Mouse (Mus musculus): ENCODE measurements around the gene Dapk3. TPM values are rescaled to one million over a fixed set of nuclear protein-coding genes. Genes with fewer than 3 reads are reported as not detected.

Gene Dapk3
- polyA plus RNA-seq (2015; fragmentation: Nextera tagmentation; extraction: Ambion mirVana) = 59.1 and 61.7 TPM in 2 replicates

DNA sequence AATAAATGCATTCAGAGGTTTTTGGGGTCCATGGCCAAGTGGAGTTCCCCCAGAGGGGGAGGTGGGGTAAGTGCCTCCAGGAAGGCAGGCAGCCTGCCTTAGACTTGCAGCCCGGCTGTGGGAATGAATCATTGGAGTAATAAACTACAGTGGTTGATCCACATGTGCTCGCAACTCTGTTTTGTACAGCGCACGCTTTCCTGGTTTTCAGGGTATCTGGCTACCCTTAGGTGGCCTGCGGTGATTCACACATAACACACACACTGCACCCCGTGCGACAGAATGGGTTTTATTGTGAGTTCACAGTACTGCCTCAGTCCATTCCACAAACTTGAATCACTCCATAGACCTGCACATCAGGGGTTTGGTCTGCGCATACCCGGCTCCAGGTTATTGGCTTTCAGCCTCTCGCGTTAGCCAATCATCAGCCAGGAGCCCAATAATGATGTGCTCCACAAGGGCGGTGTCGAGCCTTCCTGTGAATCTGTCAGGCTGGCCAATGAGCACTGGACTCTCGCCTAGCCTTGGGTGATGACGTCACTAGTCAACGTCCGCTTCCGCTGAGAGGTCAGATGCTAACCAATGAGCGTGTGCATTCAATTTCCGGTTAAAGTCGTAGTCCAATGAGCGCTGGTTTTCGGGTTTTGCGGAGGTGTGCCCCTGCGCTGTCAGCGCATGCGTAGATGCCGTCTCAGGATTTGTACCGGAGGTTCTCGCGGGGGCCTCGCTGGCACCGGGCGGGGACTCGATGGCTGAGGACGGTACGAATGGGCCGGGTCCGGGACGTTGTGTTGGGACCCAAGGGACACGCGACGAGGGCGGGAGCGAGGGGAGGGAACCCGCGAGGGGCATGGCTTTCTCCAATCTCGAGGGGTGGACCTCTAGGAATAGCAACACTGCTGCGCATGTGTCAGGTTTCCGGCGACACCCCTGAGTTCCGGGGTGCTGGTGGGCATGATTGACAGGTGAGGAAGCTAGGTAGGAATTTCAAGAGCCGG, at the start of gene Dapk3:
TSS of gene Dapk3 (plus strand) at position 670 of the 998 bp plus-strand sequence.
- H3K4me1 ChIP-seq (replicated peaks) = peaks cover 48% of the 10 kb centered on the region
- WGBS = 4% methylated on average over 53 of the region's 53 CpGs
- peaks cover 82% of the 10 kb centered on the region for H3K36me3 ChIP-seq

DNA sequence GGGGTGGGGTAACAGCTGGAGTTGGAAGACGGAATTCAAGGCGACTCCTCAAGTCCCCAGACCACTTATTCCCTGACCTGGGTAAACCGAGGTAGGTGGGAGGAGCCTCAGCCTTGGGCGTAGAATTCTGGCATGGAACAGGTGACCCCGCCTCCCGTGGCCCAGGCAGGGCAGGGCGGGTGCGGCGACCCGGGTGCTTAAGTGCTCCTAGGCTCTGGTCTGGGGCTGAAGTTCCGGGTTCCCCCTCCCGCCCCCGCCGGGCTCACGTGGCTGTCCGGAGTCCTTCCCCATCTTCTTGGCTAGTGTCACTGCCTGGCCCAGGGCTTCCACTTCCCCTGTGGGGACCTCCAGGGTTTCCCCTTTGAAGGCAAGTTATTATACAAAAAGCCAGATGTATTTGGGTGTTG, 48.6 kb upstream of the Dapk3 start:
- peak overlapping the region; percentile 5; the same call in 1 of the 2 replicates for H3K4me3 ChIP-seq
- H3K27ac ChIP-seq = no peak overlapping the region
- WGBS = 6% methylated on average over 16 of the region's 16 CpGs
- H3K4me2 ChIP-seq = 0 out of 2 replicates have a peak overlapping the region, but pooled peaks have one; percentile 2
- H3K4me1 ChIP-seq (replicated peaks) = peaks cover 28% of the 10 kb centered on the region
- peaks cover 66% of the 10 kb centered on the region for H3K27me3 ChIP-seq
- H3K9ac ChIP-seq = no peak overlapping the region
- no peaks in the 10 kb centered on the region for H3K36me3 ChIP-seq
- no peaks in the 10 kb centered on the region for H3K9me3 ChIP-seq
- no peak for ATAC-seq (ENCODE audit: low FRiP score)

More for the DNA sequence above, at the start of gene Dapk3:
- H3K4me2 ChIP-seq = peak within 1 kb of the TSS; percentile 69
- peak; percentile 95 for ATAC-seq (ENCODE audit: low FRiP score)
- H3K27me3 ChIP-seq = no peaks in the 10 kb centered on the region
- H3K9me3 ChIP-seq = no peaks in the 10 kb centered on the region
- H3K27ac ChIP-seq = peak within 1 kb of the TSS; percentile 94
- H3K4me3 ChIP-seq = peak within 1 kb of the TSS; percentile 66
- peak within 1 kb of the TSS; percentile 82 for H3K9ac ChIP-seq

DNA sequence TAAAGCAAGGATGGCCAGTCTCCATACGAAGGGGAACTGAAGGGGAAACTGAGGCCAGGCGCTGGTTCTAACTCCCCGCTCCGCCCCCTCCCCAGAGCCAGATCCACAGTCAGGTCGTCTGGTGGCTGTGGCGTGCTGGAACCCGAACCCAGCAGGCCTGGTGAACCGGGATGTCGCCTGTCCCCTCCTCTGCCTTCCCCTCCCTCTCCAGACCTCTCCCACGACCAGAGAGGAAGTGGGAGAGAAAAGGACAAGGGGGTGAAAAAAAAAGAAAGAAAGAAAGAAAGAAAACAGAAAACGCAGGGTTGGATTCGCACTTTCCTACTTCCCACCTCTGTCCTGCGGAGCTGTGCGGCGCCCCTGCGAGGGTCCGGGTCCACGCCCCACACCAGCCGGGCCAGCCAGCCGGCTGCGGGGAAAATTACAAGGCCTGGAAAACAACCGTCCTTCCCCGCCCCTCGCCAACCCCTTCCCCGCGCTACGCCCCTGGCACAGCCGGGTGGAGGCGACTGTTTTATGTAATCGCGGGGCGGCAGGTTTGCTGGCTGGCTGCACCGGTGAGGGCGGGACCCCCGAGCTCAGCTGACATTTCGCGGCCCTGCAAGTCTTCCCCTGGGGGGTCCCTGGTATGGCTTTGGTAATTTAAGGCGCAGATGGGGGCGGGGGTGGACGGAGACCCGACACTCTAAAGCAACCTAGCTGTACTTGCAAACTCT, 47.7 kb upstream of the Dapk3 start, which contains the start of gene Zbtb7a:
TSS of gene Zbtb7a (plus strand) at position 255 of the 716 bp plus-strand sequence.
- WGBS = 2% methylated on average over 40 of the region's 41 CpGs
- Histone ChIP-seq H3K36me3 (no peaks in the 10 kb centered on the region), H3K27ac (peak within 1 kb of the TSS; percentile 98), H3K4me3 (peak within 1 kb of the TSS; percentile 85), H3K9ac (peak within 1 kb of the TSS; percentile 97), H3K27me3 (peaks cover 56% of the 10 kb centered on the region), H3K9me3 (no peaks in the 10 kb centered on the region), H3K4me1 (replicated peaks) (peaks cover 32% of the 10 kb centered on the region), H3K4me2 (peak within 1 kb of the TSS; percentile 94)
- ATAC-seq (ENCODE audit: low FRiP score) = no peak

DNA sequence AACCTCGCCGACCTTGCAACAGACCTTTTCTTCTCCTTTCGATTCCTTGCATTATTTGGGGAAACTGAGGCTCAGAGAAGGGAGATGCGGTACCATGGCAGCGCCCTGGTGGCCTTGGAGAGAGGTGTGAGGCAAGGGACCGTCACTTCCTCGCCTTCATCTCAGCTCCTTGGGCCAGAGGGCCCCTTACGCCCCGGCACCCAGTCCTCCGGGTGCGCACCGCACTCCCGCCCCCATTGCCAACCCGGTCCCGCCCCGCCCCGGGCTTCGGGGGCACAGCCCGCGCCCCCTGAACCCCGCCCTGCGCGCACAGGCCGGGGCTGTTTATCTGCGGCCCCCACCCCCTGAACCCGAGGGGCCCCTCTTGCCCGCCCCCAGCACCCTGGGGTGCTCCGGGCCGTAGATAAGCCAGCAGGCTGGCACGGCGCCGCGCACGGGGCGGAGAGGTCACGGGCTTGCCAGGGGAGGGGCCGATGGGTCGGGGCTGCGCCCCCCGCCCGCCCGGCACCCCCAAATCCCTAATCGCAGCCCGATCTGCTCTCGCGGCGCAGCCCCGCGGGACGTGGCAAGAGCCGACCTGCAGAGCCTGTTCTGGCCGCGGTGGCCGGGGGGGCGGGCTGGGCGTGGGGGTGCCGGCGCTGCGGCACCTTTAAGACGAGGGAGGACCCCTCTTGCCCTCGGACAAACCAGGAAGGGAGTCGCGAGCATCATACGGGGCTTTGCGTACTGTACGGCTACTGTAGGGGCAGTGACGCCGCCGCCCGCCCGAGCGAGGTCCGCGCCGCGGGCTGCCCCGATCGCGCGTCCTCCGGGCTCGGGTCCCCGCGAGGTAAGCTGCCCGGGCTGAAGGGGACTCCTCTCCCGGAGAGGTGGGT, 46.7 kb upstream of the Dapk3 start:
- no peak; the same call in 1 of the 2 replicates for ATAC-seq (ENCODE audit: low FRiP score)
- Histone ChIP-seq H3K4me3 (peak overlapping the region; percentile 85), H3K4me2 (peak overlapping the region; percentile 94), H3K9ac (peak overlapping the region; percentile 97), H3K27ac (peak overlapping the region; percentile 98), H3K36me3 (no peaks in the 10 kb centered on the region), H3K9me3 (no peaks in the 10 kb centered on the region), H3K4me1 (replicated peaks) (peaks cover 42% of the 10 kb centered on the region), H3K27me3 (peaks cover 47% of the 10 kb centered on the region)
- WGBS = under 1% methylated on average over 76 of the region's 86 CpGs

DNA sequence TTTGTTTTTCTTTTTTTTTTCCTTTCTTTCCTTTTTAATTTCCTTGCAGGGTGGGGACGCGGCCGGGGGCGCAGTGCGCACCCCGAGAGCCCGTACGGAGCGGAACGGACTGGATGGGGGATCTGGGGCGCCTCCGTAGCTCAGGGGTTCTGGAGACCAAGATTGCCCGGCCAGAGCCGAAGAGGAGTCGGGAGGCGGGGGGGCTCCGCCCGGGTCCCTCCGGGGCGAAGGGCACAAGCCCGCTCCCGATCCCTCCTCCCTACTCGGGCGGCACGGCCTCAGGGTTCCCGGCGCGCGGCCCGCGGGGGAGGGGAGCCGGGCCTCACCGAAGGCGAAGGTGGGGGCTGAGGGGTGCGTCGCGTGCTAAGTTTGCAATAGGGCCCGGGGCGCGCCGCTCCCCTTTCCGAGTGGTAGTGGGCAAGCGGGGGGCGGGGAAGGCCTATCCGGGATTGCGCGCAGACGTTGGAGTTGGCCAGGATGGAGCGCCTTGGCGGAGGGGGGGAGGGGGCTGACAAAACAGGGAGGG, 46.0 kb upstream of the Dapk3 start:
- ATAC-seq (ENCODE audit: low FRiP score) = peak; percentile 55
- H3K9me3 ChIP-seq = no peaks in the 10 kb centered on the region
- under 1% methylated on average over 49 of the region's 50 CpGs for WGBS
- H3K36me3 ChIP-seq = no peaks in the 10 kb centered on the region
- H3K27ac ChIP-seq = peak overlapping the region; percentile 98
- H3K27me3 ChIP-seq = peaks cover 42% of the 10 kb centered on the region
- H3K4me3 ChIP-seq = peak overlapping the region; percentile 85
- H3K9ac ChIP-seq = peak overlapping the region; percentile 97
- H3K4me2 ChIP-seq = peak overlapping the region; percentile 94
- peaks cover 49% of the 10 kb centered on the region for H3K4me1 ChIP-seq (replicated peaks)

DNA sequence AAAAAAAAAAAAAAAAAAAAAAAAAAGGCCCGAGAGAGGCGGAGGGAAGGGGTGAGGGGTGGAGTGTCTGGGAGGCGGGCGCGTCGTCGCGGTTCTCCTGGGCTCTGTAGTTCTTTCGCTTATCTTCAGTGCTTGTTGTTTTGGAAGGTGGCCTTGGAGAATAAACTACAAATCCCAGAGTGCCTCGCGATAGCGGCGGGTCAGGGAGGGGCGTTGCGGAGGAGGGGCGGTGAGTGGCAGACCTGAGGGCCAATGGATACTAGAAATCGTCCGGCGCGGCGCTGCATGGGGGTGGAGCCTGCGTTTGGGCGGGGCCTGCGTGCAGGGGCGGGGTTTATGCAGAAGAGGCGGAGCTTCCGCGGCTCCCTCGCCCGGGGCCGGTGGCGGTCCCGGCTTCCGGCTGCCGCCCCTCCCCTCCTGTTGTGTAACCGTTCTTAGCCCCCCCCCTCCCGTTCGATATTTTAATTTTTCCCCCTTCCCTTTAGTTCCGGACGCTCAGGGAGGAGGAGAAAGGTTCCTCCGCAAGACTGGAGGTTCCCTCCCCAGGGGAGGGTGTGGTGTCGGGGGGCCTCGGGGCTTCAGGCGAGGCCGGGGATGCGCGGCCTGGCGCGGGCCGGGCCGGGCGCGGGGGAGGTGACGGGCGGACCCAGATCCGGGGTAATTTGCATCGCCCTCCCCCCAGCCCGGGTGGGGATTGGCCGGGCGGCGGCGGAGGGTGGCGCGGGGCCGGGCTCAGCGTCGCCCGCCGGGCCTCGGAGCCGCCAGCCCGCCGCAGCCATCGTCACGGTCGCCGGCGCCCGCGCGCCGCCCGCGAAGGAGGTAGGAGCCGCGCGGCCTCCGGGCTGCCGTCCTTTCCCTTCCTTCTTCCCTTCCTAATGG, 45.3 kb upstream of the Dapk3 start:
- ATAC-seq (ENCODE audit: low FRiP score) = peak; percentile 90
- peak overlapping the region; percentile 97 for H3K9ac ChIP-seq
- under 1% methylated on average over 82 of the region's 89 CpGs for WGBS
- H3K9me3 ChIP-seq = no peaks in the 10 kb centered on the region
- H3K27me3 ChIP-seq = peaks cover 35% of the 10 kb centered on the region
- H3K4me3 ChIP-seq = peak overlapping the region; percentile 85
- peak overlapping the region; percentile 96 for H3K4me2 ChIP-seq
- H3K4me1 ChIP-seq (replicated peaks) = peaks cover 56% of the 10 kb centered on the region
- H3K27ac ChIP-seq = peak overlapping the region; percentile 98
- H3K36me3 ChIP-seq = no peaks in the 10 kb centered on the region

DNA sequence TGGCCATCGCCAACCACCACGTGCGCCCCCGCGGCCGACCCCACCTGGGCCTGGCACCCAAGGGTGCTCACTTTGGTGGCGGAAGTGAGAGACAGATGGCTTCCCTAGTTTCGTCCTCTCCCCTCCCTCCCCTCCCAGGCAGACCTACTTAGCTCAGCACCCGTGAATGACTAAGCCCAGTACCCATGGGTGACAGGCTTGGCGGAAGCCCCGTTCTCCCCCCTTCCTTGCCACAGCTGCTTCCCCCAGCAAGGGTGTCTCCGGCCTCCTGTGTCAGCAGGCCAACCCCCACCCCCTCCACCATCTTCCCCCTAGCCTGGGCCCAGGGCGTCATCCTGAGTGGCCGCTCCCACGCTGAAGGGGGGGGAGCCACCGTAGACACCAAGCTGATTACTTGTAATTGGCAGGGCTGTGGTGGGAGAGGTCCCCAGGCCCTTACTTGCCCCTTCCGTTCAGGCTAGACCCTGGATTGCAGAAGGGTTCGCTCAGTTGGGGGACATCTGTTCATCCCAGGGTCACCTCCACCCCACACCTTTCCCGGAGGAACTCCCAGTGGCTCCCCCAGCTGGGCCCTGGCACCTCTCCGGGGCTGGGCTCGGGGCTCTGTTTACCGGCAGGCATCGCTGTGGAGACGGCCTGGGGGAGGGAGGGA, 44.5 kb upstream of the Dapk3 start:
- WGBS = under 1% methylated on average over 21 of the region's 24 CpGs
- H3K4me1 ChIP-seq (replicated peaks) = peaks cover 62% of the 10 kb centered on the region

GRCm38 (mm10) chr10:81138821-81139528, 43.8 kb upstream of the Dapk3 start:
- Histone ChIP-seq H3K36me3 (peaks cover 7% of the 10 kb centered on the region), H3K4me1 (replicated peaks) (peaks cover 62% of the 10 kb centered on the region), H3K27me3 (peaks cover 20% of the 10 kb centered on the region), H3K4me3 (peak overlapping the region; percentile 85), H3K9ac (peak overlapping the region; percentile 93), H3K9me3 (no peaks in the 10 kb centered on the region), H3K4me2 (peak overlapping the region; percentile 96), H3K27ac (peak overlapping the region; percentile 90)
- 53% methylated on average over 11 of the region's 11 CpGs for WGBS
- ATAC-seq (ENCODE audit: low FRiP score) = no peak

More for the DNA sequence above, 44.5 kb upstream of the Dapk3 start:
- Histone ChIP-seq H3K27ac (peak overlapping the region; percentile 90), H3K4me3 (peak overlapping the region; percentile 85), H3K4me2 (peak overlapping the region; percentile 96), H3K9me3 (no peaks in the 10 kb centered on the region), H3K9ac (peak overlapping the region; percentile 93), H3K36me3 (no peaks in the 10 kb centered on the region), H3K27me3 (peaks cover 27% of the 10 kb centered on the region)
- peak; percentile 1; the same call in 1 of the 2 replicates for ATAC-seq (ENCODE audit: low FRiP score)

DNA sequence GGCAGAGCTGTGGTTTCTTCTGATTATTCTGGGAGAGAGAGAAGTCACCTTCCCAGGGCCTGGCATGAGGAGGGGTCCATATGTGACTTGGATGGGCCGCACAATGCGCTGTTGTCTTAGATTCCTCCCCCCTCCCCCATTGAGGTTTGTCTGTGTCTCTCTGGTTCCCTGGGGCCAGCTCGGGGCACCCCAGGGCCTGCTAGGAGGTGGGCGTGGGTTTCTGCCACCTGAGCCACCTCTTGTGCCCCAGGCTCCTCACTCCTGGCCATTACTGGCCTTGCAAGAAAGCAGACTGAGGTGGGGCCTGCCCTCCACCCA, 43.3 kb upstream of the Dapk3 start:
- no peak for ATAC-seq (ENCODE audit: low FRiP score)
- H3K27ac ChIP-seq = 0 out of 2 replicates have a peak overlapping the region, but pooled peaks have one; percentile 90
- peak overlapping the region; percentile 96 for H3K4me2 ChIP-seq
- peak overlapping the region; percentile 93 for H3K9ac ChIP-seq
- WGBS = 66% methylated on average over 4 of the region's 4 CpGs
- H3K4me1 ChIP-seq (replicated peaks) = peaks cover 62% of the 10 kb centered on the region
- H3K9me3 ChIP-seq = no peaks in the 10 kb centered on the region
- peaks cover 15% of the 10 kb centered on the region for H3K27me3 ChIP-seq
- H3K36me3 ChIP-seq = peaks cover 12% of the 10 kb centered on the region
- H3K4me3 ChIP-seq = peak overlapping the region; percentile 85

DNA sequence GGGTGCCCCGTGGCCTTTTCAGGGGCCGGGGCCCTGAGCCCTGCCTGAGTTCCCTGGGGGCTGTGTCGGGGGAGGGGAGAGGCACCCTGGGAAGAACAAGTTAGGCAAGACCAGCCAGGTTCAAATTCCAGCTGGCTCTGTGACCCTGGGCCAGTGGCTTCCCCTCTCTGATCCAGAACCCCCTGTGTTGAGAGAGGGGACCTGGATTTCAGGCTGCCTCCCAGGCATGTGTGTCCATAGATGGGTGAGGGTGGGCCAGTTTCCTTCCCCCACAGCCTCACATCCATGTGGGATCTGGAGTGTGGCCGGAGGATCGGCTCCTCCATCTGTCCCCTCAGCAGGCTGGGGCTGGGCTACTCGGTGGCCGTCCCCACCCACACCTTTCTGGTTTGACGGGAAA, 42.8 kb upstream of the Dapk3 start:
- no peak for ATAC-seq (ENCODE audit: low FRiP score)
- Histone ChIP-seq H3K27ac (peak overlapping the region; percentile 12; the same call in 1 of the 2 replicates), H3K4me2 (peak overlapping the region; percentile 96), H3K9me3 (no peaks in the 10 kb centered on the region), H3K36me3 (peaks cover 17% of the 10 kb centered on the region), H3K4me3 (peak overlapping the region; percentile 85), H3K27me3 (peaks cover 9% of the 10 kb centered on the region), H3K4me1 (replicated peaks) (peaks cover 62% of the 10 kb centered on the region), H3K9ac (peak overlapping the region; percentile 93)
- WGBS = 56% methylated on average over 8 of the region's 8 CpGs
